Mouse (Mus musculus) forebrain, embryonic 11.5 days (tissue): ENCODE data around the gene Pnp. TPM values are rescaled to one million over a fixed set of nuclear protein-coding genes. Genes with fewer than 3 reads are reported as not detected.

Source experiments
- ATAC-seq: fragments of 200-750 bp; cut with Nextera tagmentation; replicated peaks from 2 replicates; pipeline ENCODE4 v1.8.0; 2017; ENCODE audit warnings: moderate TSS enrichment; ENCODE audit not compliant: low FRiP score
- DNase-seq: peaks from one replicate; pipeline ENCODE4 v3.0.0-alpha.2; 2017; ENCODE audit warnings: low spot score
- H3K27ac ChIP-seq: fragments of 300-500 bp; sonication (generic); 2 replicates; pipeline ENCODE4 v1.5.1; 2014; ENCODE audit warnings: low read depth, low read length
- H3K27me3 ChIP-seq: fragments of 300-500 bp; sonication (generic); 2 replicates; pipeline ENCODE4 v1.6.1; 2014; ENCODE audit warnings: mild to moderate bottlenecking, low read length, mixed read lengths; ENCODE audit not compliant: control insufficient read depth, insufficient read depth
- H3K36me3 ChIP-seq: fragments of 300-500 bp; sonication (generic); 2 replicates; pipeline ENCODE4 v1.6.1; 2014; ENCODE audit warnings: mild to moderate bottlenecking, low read length, moderate library complexity, mixed read lengths; ENCODE audit not compliant: control insufficient read depth, insufficient read depth
- H3K4me1 ChIP-seq: fragments of 300-500 bp; sonication (generic); replicated peaks from 2 replicates; pipeline ENCODE4 v1.6.1; 2014; ENCODE audit warnings: low read length, mixed read lengths; ENCODE audit not compliant: control insufficient read depth, insufficient read depth
- H3K4me2 ChIP-seq: fragments of 300-500 bp; sonication (generic); 2 replicates; pipeline ENCODE4 v1.6.1; 2014; ENCODE audit warnings: low read depth, mild to moderate bottlenecking, low read length, moderate library complexity, mixed read lengths; ENCODE audit not compliant: severe bottlenecking
- H3K4me3 ChIP-seq: fragments of 300-500 bp; sonication (generic); 2 replicates; pipeline ENCODE4 v1.5.1; 2014; ENCODE audit warnings: low read depth, low read length
- H3K9ac ChIP-seq: fragments of 300-500 bp; sonication (generic); 2 replicates; pipeline ENCODE4 v1.6.1; 2014; ENCODE audit warnings: low read length
- H3K9me3 ChIP-seq: fragments of 300-500 bp; sonication (generic); 2 replicates; pipeline ENCODE4 v1.6.1; 2016; ENCODE audit warnings: low read length, mixed read lengths; ENCODE audit not compliant: control insufficient read depth
- WGBS: fragments of 180-500 bp; shearing (Covaris S2); extraction: QIAGEN DNeasy Blood & Tissue Kit; methylation state at CpG from one replicate; pipeline ENCODE4 v1.1.7; 2014; 5-methylcytosine and 5-hydroxymethylcytosine counted together
- polyA plus RNA-seq: library from polyadenylated mRNA; unstranded; fragments of >200 nt; fragmentation: Nextera tagmentation; extraction: Ambion mirVana; gene quantifications from 2 replicates; pipeline ENCODE4 v1.2.1, GENCODE M21; 2014

Gene Pnp
- polyA plus RNA-seq, 1 experiment from 2014 or later, result 69.6 TPM

GRCm38 (mm10) chr14:50924281-50925064 lies 6.4 kb upstream of the Pnp start, which contains the start of the genes Osgep and Apex1:
TSS of gene Osgep (minus strand) at chr14:50924893.
TSS of gene Apex1 (plus strand) at chr14:50924968.
- peak within 1 kb of the TSS; percentile 65 for H3K4me2 ChIP-seq
- peak within 1 kb of the TSS; percentile 90 for H3K9ac ChIP-seq
- under 1% methylated on average over 57 of the region's 57 CpGs for WGBS
- H3K9me3 ChIP-seq, result no peaks in the 10 kb centered on the region
- peak within 1 kb of the TSS; percentile 90 for H3K27ac ChIP-seq
- peak; percentile 97 for DNase-seq
- peaks cover 4% of the 10 kb centered on the region; the same call in 1 of the 2 replicates for H3K36me3 ChIP-seq
- no peaks in the 10 kb centered on the region for H3K27me3 ChIP-seq
- peak within 1 kb of the TSS; percentile 80 for H3K4me3 ChIP-seq
- ATAC-seq, result peak; percentile 97
- peaks cover 5% of the 10 kb centered on the region; the same call in 1 of the 2 replicates for H3K4me1 ChIP-seq

- WGBS, result under 1% methylated on average over 38 of the region's 38 CpGs
- no peak for DNase-seq
- peak overlapping the region; percentile 80 for H3K4me3 ChIP-seq
- H3K27me3 ChIP-seq, result no peaks in the 10 kb centered on the region
- peak overlapping the region; percentile 65 for H3K4me2 ChIP-seq
- H3K9ac ChIP-seq, result peak overlapping the region; percentile 90
- peaks cover 4% of the 10 kb centered on the region; the same call in 1 of the 2 replicates for H3K36me3 ChIP-seq
- ATAC-seq, result peak; percentile 42; the same call in 1 of the 2 replicates
- H3K4me1 ChIP-seq, result peaks cover 9% of the 10 kb centered on the region; the same call in 1 of the 2 replicates
- H3K9me3 ChIP-seq, result no peaks in the 10 kb centered on the region
- peak overlapping the region; percentile 90 for H3K27ac ChIP-seq
These were observed 5.6 kb upstream of the Pnp start for GRCm38 (mm10) chr14:50925111-50925920.

GRCm38 (mm10) chr14:50927366-50927765 lies 3.5 kb upstream of the Pnp start:
- Histone ChIP-seq H3K4me2 (no peak overlapping the region), H3K9me3 (no peaks in the 10 kb centered on the region), H3K27ac (no peak overlapping the region), H3K9ac (no peak overlapping the region), H3K4me3 (no peak overlapping the region), H3K27me3 (no peaks in the 10 kb centered on the region), H3K4me1 (peaks cover 9% of the 10 kb centered on the region; the same call in 1 of the 2 replicates), H3K36me3 (peaks cover 4% of the 10 kb centered on the region; the same call in 1 of the 2 replicates)
- no peak for ATAC-seq
- 74% methylated on average over 3 of the region's 3 CpGs for WGBS
- DNase-seq, result no peak

- DNase-seq, result peak; percentile 57
- Histone ChIP-seq H3K27me3 (no peaks in the 10 kb centered on the region), H3K4me3 (peak overlapping the region; percentile 97), H3K9ac (peak overlapping the region; percentile 96), H3K27ac (peak overlapping the region; percentile 57; the same call in 1 of the 2 replicates), H3K36me3 (peaks cover 4% of the 10 kb centered on the region; the same call in 1 of the 2 replicates), H3K4me1 (peaks cover 9% of the 10 kb centered on the region; the same call in 1 of the 2 replicates), H3K9me3 (no peaks in the 10 kb centered on the region), H3K4me2 (peak overlapping the region; percentile 83)
- WGBS, result 19% methylated on average over 10 of the region's 10 CpGs
- no peak for ATAC-seq
These were observed 931 bp upstream of the Pnp start for GRCm38 (mm10) chr14:50929951-50930350.

- peaks cover 9% of the 10 kb centered on the region; the same call in 1 of the 2 replicates for H3K4me1 ChIP-seq
- H3K4me3 ChIP-seq, result peak overlapping the region; percentile 97
These were observed 517 bp upstream of the Pnp start for GRCm38 (mm10) chr14:50930377-50930753.

GRCm38 (mm10) chr14:50931493-50932020 lies 675 bp downstream of the Pnp start:
- H3K4me2 ChIP-seq, result peak overlapping the region; percentile 83
- ATAC-seq, result no peak
- peak overlapping the region; percentile 53 for H3K9ac ChIP-seq
- WGBS, result 12% methylated on average over 12 of the region's 12 CpGs
- no peaks in the 10 kb centered on the region for H3K9me3 ChIP-seq
- no peak for DNase-seq
- H3K4me3 ChIP-seq, result peak overlapping the region; percentile 97
- no peaks in the 10 kb centered on the region for H3K27me3 ChIP-seq
- H3K27ac ChIP-seq, result peak overlapping the region; percentile 89
- H3K36me3 ChIP-seq, result peaks cover 4% of the 10 kb centered on the region; the same call in 1 of the 2 replicates
- H3K4me1 ChIP-seq, result peaks cover 7% of the 10 kb centered on the region; the same call in 1 of the 2 replicates

More at GRCm38 (mm10) chr14:50930377-50930753, 517 bp upstream of the Pnp start:
- peaks cover 4% of the 10 kb centered on the region; the same call in 1 of the 2 replicates for H3K36me3 ChIP-seq
- DNase-seq (no peak), ATAC-seq (peak; percentile 54)
- H3K27me3 ChIP-seq, result no peaks in the 10 kb centered on the region
- peak overlapping the region; percentile 57; the same call in 1 of the 2 replicates for H3K27ac ChIP-seq
- peak overlapping the region; percentile 83 for H3K4me2 ChIP-seq
- WGBS, result under 1% methylated on average over 38 of the region's 38 CpGs
- H3K9ac ChIP-seq, result peak overlapping the region; percentile 96
- no peaks in the 10 kb centered on the region for H3K9me3 ChIP-seq

GRCm38 (mm10) chr14:50936649-50937048 lies 5.8 kb downstream of the Pnp start:
- Histone ChIP-seq H3K4me3 (no peak overlapping the region), H3K4me2 (no peak overlapping the region), H3K27me3 (no peaks in the 10 kb centered on the region), H3K36me3 (no peaks in the 10 kb centered on the region), H3K4me1 (no peaks in the 10 kb centered on the region), H3K27ac (no peak overlapping the region), H3K9ac (no peak overlapping the region), H3K9me3 (no peaks in the 10 kb centered on the region)
- whole genome bisulfite sequencing, result 44% methylated on average over 1 of the region's 1 CpGs
- DNase-seq, result no peak
- no peak for ATAC-seq
